Mouse (Mus musculus) MEL (cell line): Measurements from ENCODE around the gene Pkdcc. TPM values are rescaled to one million over a fixed set of nuclear protein-coding genes. Genes with fewer than 3 reads are reported as not detected.

Experiments used
- DNase-seq: peaks from one replicate; pipeline ENCODE4 v3.0.0; 2011; ENCODE audit warnings: low read depth, low spot score
- H3K27ac ChIP-seq: 2 replicates; pipeline ENCODE4 v1.5.1; 2012; ENCODE audit warnings: low read depth, mild to moderate bottlenecking, control low read depth, low read length, moderate library complexity; ENCODE audit not compliant: control insufficient read depth
- H3K27me3 ChIP-seq, 2 experiments: fragments of 150-350 bp in 1 of 2; sonication (generic) in 1 of 2; 2 replicates each; pipeline ENCODE4 v1.6.1; 2012; ENCODE audit warnings: low read length in 2 of 2, mild to moderate bottlenecking in 2 of 2, improper control_type of control experiment in 1 of 2, moderate library complexity in 1 of 2; ENCODE audit not compliant: insufficient read depth in 2 of 2, control insufficient read depth in 1 of 2
- H3K36me3 ChIP-seq, 2 experiments: 2 replicates each; pipeline ENCODE4 v1.6.1; 2012 to 2014; ENCODE audit warnings: low read length in 2 of 2, improper control_type of control experiment in 1 of 2, inconsistent platforms in 1 of 2, mild to moderate bottlenecking in 1 of 2; ENCODE audit not compliant: insufficient read depth in 2 of 2, control insufficient read depth in 1 of 2
- H3K4me1 ChIP-seq, 2 experiments: fragments of 150-350 bp in 1 of 2; sonication (generic) in 1 of 2; 2 replicates each; pipeline ENCODE4 v1.6.1; 2012; ENCODE audit warnings: low read length in 2 of 2, improper control_type of control experiment in 1 of 2, mild to moderate bottlenecking in 1 of 2; ENCODE audit not compliant: insufficient read depth in 2 of 2, control insufficient read depth in 1 of 2
- H3K4me3 ChIP-seq, 2 experiments: fragments of 150-350 bp in 1 of 2; sonication (generic) in 1 of 2; 2 replicates each; pipeline ENCODE4 v1.5.1; 2012; ENCODE audit warnings: low read depth in 2 of 2, low read length in 2 of 2, mild to moderate bottlenecking in 2 of 2, moderate library complexity in 2 of 2, control low read depth in 1 of 2, improper control_type of control experiment in 1 of 2; ENCODE audit not compliant: control insufficient read depth in 1 of 2, insufficient read depth in 1 of 2
- H3K79me2 ChIP-seq: 2 replicates; pipeline ENCODE4 v1.6.1; 2012; ENCODE audit warnings: mild to moderate bottlenecking, low read length, moderate library complexity; ENCODE audit not compliant: control insufficient read depth, poor library complexity, insufficient read depth
- H3K9ac ChIP-seq: 2 replicates; pipeline ENCODE4 v1.6.1; 2012; ENCODE audit warnings: low read depth, mild to moderate bottlenecking, control low read depth, low read length, moderate library complexity; ENCODE audit not compliant: control insufficient read depth, poor library complexity, severe bottlenecking
- H3K9me3 ChIP-seq: fragments of 150-350 bp; sonication (generic); replicated peaks from 2 replicates; pipeline ENCODE4 v1.6.1; 2012; ENCODE audit warnings: mild to moderate bottlenecking, low read length, improper control_type of control experiment, moderate library complexity; ENCODE audit not compliant: insufficient read depth
- BHLHE40 ChIP-seq: IDR thresholded peaks from 2 replicates; pipeline ENCODE4 v1.6.1; 2012; ENCODE audit warnings: low read depth, mild to moderate bottlenecking, inconsistent platforms, low read length, improper control_type of control experiment, borderline replicate concordance
- CTCF ChIP-seq, 3 experiments: IDR thresholded peaks in 2 of 3; conservative IDR thresholded peaks in 1 of 3; 2 replicates each; pipeline ENCODE4 v1.5.1; 2011 to 2012; ENCODE audit warnings: low read length in 3 of 3, low read depth in 2 of 3, mild to moderate bottlenecking in 2 of 3, improper control_type of control experiment in 1 of 3, inconsistent platforms in 1 of 3, mixed read lengths in 1 of 3, moderate library complexity in 1 of 3; ENCODE audit not compliant: control insufficient read depth in 1 of 3, insufficient read depth in 1 of 3, poor library complexity in 1 of 3, severe bottlenecking in 1 of 3
- E2F4 ChIP-seq: IDR thresholded peaks from 2 replicates; pipeline ENCODE4 v1.6.1; 2011; ENCODE audit warnings: low read depth, low read length, improper control_type of control experiment, borderline replicate concordance
- ELF1 ChIP-seq: IDR thresholded peaks from 2 replicates; pipeline ENCODE4 v1.6.1; 2014; ENCODE audit warnings: low read depth, mild to moderate bottlenecking, inconsistent platforms, low read length, improper control_type of control experiment, moderate library complexity
- EP300 ChIP-seq, 2 experiments: IDR thresholded peaks; 2 replicates each; pipeline ENCODE4 v1.6.1; 2011; ENCODE audit warnings: improper control_type of control experiment in 2 of 2, low read length in 2 of 2, low read depth in 1 of 2, mild to moderate bottlenecking in 1 of 2
- GABPA ChIP-seq: IDR thresholded peaks from 2 replicates; pipeline ENCODE4 v1.6.1; 2012; ENCODE audit warnings: low read depth, mild to moderate bottlenecking, inconsistent platforms, low read length, improper control_type of control experiment, moderate library complexity
- HCFC1 ChIP-seq: IDR thresholded peaks from 2 replicates; pipeline ENCODE4 v1.6.1; 2012; ENCODE audit warnings: low read depth, mild to moderate bottlenecking, inconsistent platforms, low read length, improper control_type of control experiment, moderate library complexity
- JUND ChIP-seq: IDR thresholded peaks from 2 replicates; pipeline ENCODE4 v1.6.1; 2011; ENCODE audit warnings: low read depth, mild to moderate bottlenecking, improper control_type of control experiment, low read length
- KAT2A ChIP-seq: conservative IDR thresholded peaks from 2 replicates; pipeline ENCODE4 v1.6.1; 2012; ENCODE audit warnings: low read depth, low read length, improper control_type of control experiment, inconsistent platforms
- MAFK ChIP-seq: IDR thresholded peaks from 2 replicates; pipeline ENCODE4 v1.6.1; 2011; ENCODE audit warnings: low read depth, mild to moderate bottlenecking, low read length, improper control_type of control experiment, borderline replicate concordance
- MAX ChIP-seq: IDR thresholded peaks from 2 replicates; pipeline ENCODE4 v1.6.1; 2011; ENCODE audit warnings: low read length, improper control_type of control experiment
- MAZ ChIP-seq: IDR thresholded peaks from 2 replicates; pipeline ENCODE4 v1.6.1; 2012; ENCODE audit warnings: low read depth, mild to moderate bottlenecking, inconsistent platforms, low read length, improper control_type of control experiment
- MEF2A ChIP-seq: IDR thresholded peaks from 2 replicates; pipeline ENCODE4 v1.6.1; 2014; ENCODE audit warnings: low read depth, mild to moderate bottlenecking, inconsistent platforms, low read length, improper control_type of control experiment; ENCODE audit not compliant: poor library complexity, insufficient replicate concordance, severe bottlenecking; ENCODE audit errors: extremely low read depth
- MYB ChIP-seq: IDR thresholded peaks from 2 replicates; pipeline ENCODE4 v1.6.1; 2011; ENCODE audit warnings: mild to moderate bottlenecking, low read depth, low read length, improper control_type of control experiment
- MYC ChIP-seq: IDR thresholded peaks from 2 replicates; pipeline ENCODE4 v1.6.1; 2011; ENCODE audit warnings: low read depth, mild to moderate bottlenecking, low read length, improper control_type of control experiment, moderate library complexity
- NELFE ChIP-seq: IDR thresholded peaks from 2 replicates; pipeline ENCODE4 v1.6.1; 2011; ENCODE audit warnings: low read depth, low read length, improper control_type of control experiment
- POLR2AphosphoS2 ChIP-seq: IDR thresholded peaks from 2 replicates; pipeline ENCODE4 v1.6.1; 2011; ENCODE audit warnings: low read length, improper control_type of control experiment
- RAD21 ChIP-seq: IDR thresholded peaks from 2 replicates; pipeline ENCODE4 v1.6.1; 2011; ENCODE audit warnings: mild to moderate bottlenecking, low read depth, low read length, improper control_type of control experiment
- RCOR1 ChIP-seq: IDR thresholded peaks from 2 replicates; pipeline ENCODE4 v1.6.1; 2012; ENCODE audit warnings: low read depth, mild to moderate bottlenecking, inconsistent platforms, low read length, improper control_type of control experiment
- TAL1 ChIP-seq: IDR thresholded peaks from 2 replicates; pipeline ENCODE4 v1.6.1; 2012; ENCODE audit warnings: mild to moderate bottlenecking, inconsistent platforms, low read length, moderate library complexity, mixed read lengths
- ZKSCAN1 ChIP-seq: IDR thresholded peaks from 2 replicates; pipeline ENCODE4 v1.6.1; 2012; ENCODE audit warnings: low read depth, mild to moderate bottlenecking, inconsistent platforms, low read length, improper control_type of control experiment, moderate library complexity
- ZNF384 ChIP-seq: IDR thresholded peaks from 2 replicates; pipeline ENCODE4 v1.6.1; 2012; ENCODE audit warnings: low read depth, mild to moderate bottlenecking, inconsistent platforms, low read length, improper control_type of control experiment
- polyA plus RNA-seq, 2 experiments: library from polyadenylated mRNA; stranded (reverse) in 1 of 2; unstranded in 1 of 2; fragments of >175 nt in 1 of 2; fragments of >200 nt in 1 of 2; gene quantifications; 2 replicates each; pipeline versions ENCODE4 v1.2.1 to v1.2.4; 2012; ENCODE audit warnings: low replicate concordance in 2 of 2, low read depth in 1 of 2; ENCODE audit not compliant: insufficient read length in 2 of 2, insufficient read depth in 1 of 2, missing spikeins in 1 of 2
- total RNA-seq: library from RNA; depleted of rRNA; stranded (reverse); fragments of 300-350 nt; gene quantifications from 2 replicates; pipeline ENCODE4 v1.2.3, GENCODE M21; 2012

Gene Pkdcc
- total and polyA plus RNA-seq, 3 experiments, result not detected

- H3K27me3 ChIP-seq, result no peaks in the 10 kb centered on the region
- no peak overlapping the region for H3K27ac ChIP-seq
- H3K4me1 ChIP-seq, result no peaks in the 10 kb centered on the region
- H3K9ac ChIP-seq, result no peak overlapping the region
- peak; percentile 10 for DNase-seq
- no peaks in the 10 kb centered on the region for H3K9me3 ChIP-seq
- TF ChIP-seq GABPA (no peak), HCFC1 (no peak), KAT2A (no peak), JUND (no peak), ELF1 (no peak), CTCF (IDR thresholded peaks at IDR 0.05 in 2 of 3, conservative IDR thresholded peaks at IDR 0.05 in 1 of 3; ENCODE audit: control insufficient read depth in 1 of 3, insufficient read depth in 1 of 3, low read depth in 2 of 3, low read length in 3 of 3, poor library complexity in 1 of 3, severe bottlenecking in 1 of 3) (no peak), POLR2AphosphoS2 (no peak), BHLHE40 (no peak), ZNF384 (no peak), MAX (no peak), MAFK (no peak), E2F4 (no peak), MAZ (no peak), RCOR1 (no peak), TAL1 (no peak), MEF2A (no peak), ZKSCAN1 (no peak), RAD21 (no peak)
- H3K79me2 ChIP-seq, result no peaks in the 10 kb centered on the region
- H3K36me3 ChIP-seq, result no peaks in the 10 kb centered on the region
- H3K4me3 ChIP-seq, result no peak overlapping the region
These were observed 6.6 kb upstream of the Pkdcc start for GRCm38 (mm10) chr17:83208455-83208854.

GRCm38 (mm10) chr17:83210531-83210930 is 4.6 kb upstream of the Pkdcc start:
- Histone ChIP-seq H3K4me1 (no peaks in the 10 kb centered on the region), H3K27me3 (no peaks in the 10 kb centered on the region), H3K4me3 (no peak overlapping the region), H3K27ac (no peak overlapping the region), H3K9ac (no peak overlapping the region), H3K79me2 (no peaks in the 10 kb centered on the region), H3K9me3 (no peaks in the 10 kb centered on the region), H3K36me3 (no peaks in the 10 kb centered on the region)
- TF ChIP-seq MYB (no peak), E2F4 (no peak), NELFE (no peak), MAX (no peak), ELF1 (no peak), KAT2A (no peak), ZKSCAN1 (no peak), ZNF384 (no peak), EP300 (IDR thresholded peaks at IDR 0.05; ENCODE audit: low read depth in 1 of 2, low read length in 2 of 2) (no peak), CTCF (IDR thresholded peaks at IDR 0.05 in 2 of 3, conservative IDR thresholded peaks at IDR 0.05 in 1 of 3; ENCODE audit: control insufficient read depth in 1 of 3, insufficient read depth in 1 of 3, low read depth in 2 of 3, low read length in 3 of 3, poor library complexity in 1 of 3, severe bottlenecking in 1 of 3) (no peak), MYC (no peak), RCOR1 (no peak)
- DNase-seq, result no peak
